Mouse (Mus musculus) MEL (cell line): ENCODE results near the gene Dennd1a. TPM values are rescaled to one million over a fixed set of nuclear protein-coding genes. Genes with fewer than 3 reads are reported as not detected.

Experiments used
- DNase-seq: peaks from one replicate; pipeline ENCODE4 v3.0.0; 2011; ENCODE audit warnings: low read depth, low spot score
- H3K27ac ChIP-seq: 2 replicates; pipeline ENCODE4 v1.5.1; 2012; ENCODE audit warnings: low read depth, mild to moderate bottlenecking, control low read depth, low read length, moderate library complexity; ENCODE audit not compliant: control insufficient read depth
- H3K27me3 ChIP-seq, 2 experiments: fragments of 150-350 bp in 1 of 2; sonication (generic) in 1 of 2; 2 replicates each; pipeline ENCODE4 v1.6.1; 2012; ENCODE audit warnings: low read length in 2 of 2, mild to moderate bottlenecking in 2 of 2, improper control_type of control experiment in 1 of 2, moderate library complexity in 1 of 2; ENCODE audit not compliant: insufficient read depth in 2 of 2, control insufficient read depth in 1 of 2
- H3K36me3 ChIP-seq, 2 experiments: 2 replicates each; pipeline ENCODE4 v1.6.1; 2012 to 2014; ENCODE audit warnings: low read length in 2 of 2, improper control_type of control experiment in 1 of 2, inconsistent platforms in 1 of 2, mild to moderate bottlenecking in 1 of 2; ENCODE audit not compliant: insufficient read depth in 2 of 2, control insufficient read depth in 1 of 2
- H3K4me1 ChIP-seq, 2 experiments: fragments of 150-350 bp in 1 of 2; sonication (generic) in 1 of 2; 2 replicates each; pipeline ENCODE4 v1.6.1; 2012; ENCODE audit warnings: low read length in 2 of 2, improper control_type of control experiment in 1 of 2, mild to moderate bottlenecking in 1 of 2; ENCODE audit not compliant: insufficient read depth in 2 of 2, control insufficient read depth in 1 of 2
- H3K4me3 ChIP-seq, 2 experiments: fragments of 150-350 bp in 1 of 2; sonication (generic) in 1 of 2; 2 replicates each; pipeline ENCODE4 v1.5.1; 2012; ENCODE audit warnings: low read depth in 2 of 2, low read length in 2 of 2, mild to moderate bottlenecking in 2 of 2, moderate library complexity in 2 of 2, control low read depth in 1 of 2, improper control_type of control experiment in 1 of 2; ENCODE audit not compliant: control insufficient read depth in 1 of 2, insufficient read depth in 1 of 2
- H3K79me2 ChIP-seq: 2 replicates; pipeline ENCODE4 v1.6.1; 2012; ENCODE audit warnings: mild to moderate bottlenecking, low read length, moderate library complexity; ENCODE audit not compliant: control insufficient read depth, poor library complexity, insufficient read depth
- H3K9ac ChIP-seq: 2 replicates; pipeline ENCODE4 v1.6.1; 2012; ENCODE audit warnings: low read depth, mild to moderate bottlenecking, control low read depth, low read length, moderate library complexity; ENCODE audit not compliant: control insufficient read depth, poor library complexity, severe bottlenecking
- H3K9me3 ChIP-seq: fragments of 150-350 bp; sonication (generic); replicated peaks from 2 replicates; pipeline ENCODE4 v1.6.1; 2012; ENCODE audit warnings: mild to moderate bottlenecking, low read length, improper control_type of control experiment, moderate library complexity; ENCODE audit not compliant: insufficient read depth
- BHLHE40 ChIP-seq: IDR thresholded peaks from 2 replicates; pipeline ENCODE4 v1.6.1; 2012; ENCODE audit warnings: low read depth, mild to moderate bottlenecking, inconsistent platforms, low read length, improper control_type of control experiment, borderline replicate concordance
- CHD2 ChIP-seq: IDR thresholded peaks from 2 replicates; pipeline ENCODE4 v1.6.1; 2011; ENCODE audit warnings: low read length, improper control_type of control experiment
- E2F4 ChIP-seq: IDR thresholded peaks from 2 replicates; pipeline ENCODE4 v1.6.1; 2011; ENCODE audit warnings: low read depth, low read length, improper control_type of control experiment, borderline replicate concordance
- ELF1 ChIP-seq: IDR thresholded peaks from 2 replicates; pipeline ENCODE4 v1.6.1; 2014; ENCODE audit warnings: low read depth, mild to moderate bottlenecking, inconsistent platforms, low read length, improper control_type of control experiment, moderate library complexity
- EP300 ChIP-seq, 2 experiments: IDR thresholded peaks; 2 replicates each; pipeline ENCODE4 v1.6.1; 2011; ENCODE audit warnings: improper control_type of control experiment in 2 of 2, low read length in 2 of 2, low read depth in 1 of 2, mild to moderate bottlenecking in 1 of 2
- GATA1 ChIP-seq: IDR thresholded peaks from 2 replicates; pipeline ENCODE4 v1.6.1; 2011; ENCODE audit warnings: low read depth, low read length, improper control_type of control experiment
- JUND ChIP-seq: IDR thresholded peaks from 2 replicates; pipeline ENCODE4 v1.6.1; 2011; ENCODE audit warnings: low read depth, mild to moderate bottlenecking, improper control_type of control experiment, low read length
- KAT2A ChIP-seq: conservative IDR thresholded peaks from 2 replicates; pipeline ENCODE4 v1.6.1; 2012; ENCODE audit warnings: low read depth, low read length, improper control_type of control experiment, inconsistent platforms
- MAFK ChIP-seq: IDR thresholded peaks from 2 replicates; pipeline ENCODE4 v1.6.1; 2011; ENCODE audit warnings: low read depth, mild to moderate bottlenecking, low read length, improper control_type of control experiment, borderline replicate concordance
- MAX ChIP-seq: IDR thresholded peaks from 2 replicates; pipeline ENCODE4 v1.6.1; 2011; ENCODE audit warnings: low read length, improper control_type of control experiment
- MAZ ChIP-seq: IDR thresholded peaks from 2 replicates; pipeline ENCODE4 v1.6.1; 2012; ENCODE audit warnings: low read depth, mild to moderate bottlenecking, inconsistent platforms, low read length, improper control_type of control experiment
- MEF2A ChIP-seq: IDR thresholded peaks from 2 replicates; pipeline ENCODE4 v1.6.1; 2014; ENCODE audit warnings: low read depth, mild to moderate bottlenecking, inconsistent platforms, low read length, improper control_type of control experiment; ENCODE audit not compliant: poor library complexity, insufficient replicate concordance, severe bottlenecking; ENCODE audit errors: extremely low read depth
- MXI1 ChIP-seq: IDR thresholded peaks from 2 replicates; pipeline ENCODE4 v1.6.1; 2011; ENCODE audit warnings: mild to moderate bottlenecking, low read depth, low read length, improper control_type of control experiment
- MYB ChIP-seq: IDR thresholded peaks from 2 replicates; pipeline ENCODE4 v1.6.1; 2011; ENCODE audit warnings: mild to moderate bottlenecking, low read depth, low read length, improper control_type of control experiment
- MYC ChIP-seq: IDR thresholded peaks from 2 replicates; pipeline ENCODE4 v1.6.1; 2011; ENCODE audit warnings: low read depth, mild to moderate bottlenecking, low read length, improper control_type of control experiment, moderate library complexity
- POLR2A ChIP-seq, 2 experiments: IDR thresholded peaks; 2 replicates each; pipeline ENCODE4 v1.6.1; 2011 to 2012; ENCODE audit warnings: low read length in 2 of 2, mild to moderate bottlenecking in 2 of 2, control low read depth in 1 of 2, improper control_type of control experiment in 1 of 2, low read depth in 1 of 2, moderate library complexity in 1 of 2; ENCODE audit not compliant: control insufficient read depth in 1 of 2, insufficient read depth in 1 of 2, poor library complexity in 1 of 2
- POLR2AphosphoS2 ChIP-seq: IDR thresholded peaks from 2 replicates; pipeline ENCODE4 v1.6.1; 2011; ENCODE audit warnings: low read length, improper control_type of control experiment
- RCOR1 ChIP-seq: IDR thresholded peaks from 2 replicates; pipeline ENCODE4 v1.6.1; 2012; ENCODE audit warnings: low read depth, mild to moderate bottlenecking, inconsistent platforms, low read length, improper control_type of control experiment
- TAL1 ChIP-seq: IDR thresholded peaks from 2 replicates; pipeline ENCODE4 v1.6.1; 2012; ENCODE audit warnings: mild to moderate bottlenecking, inconsistent platforms, low read length, moderate library complexity, mixed read lengths
- TCF12 ChIP-seq: IDR thresholded peaks from 2 replicates; pipeline ENCODE4 v1.6.1; 2014; ENCODE audit warnings: low read depth, mild to moderate bottlenecking, inconsistent platforms, low read length, improper control_type of control experiment, moderate library complexity
- UBTF ChIP-seq: IDR thresholded peaks from 2 replicates; pipeline ENCODE4 v1.6.1; 2012; ENCODE audit warnings: low read depth, mild to moderate bottlenecking, inconsistent platforms, low read length, improper control_type of control experiment, moderate library complexity, borderline replicate concordance; ENCODE audit not compliant: insufficient read depth
- polyA plus RNA-seq, 2 experiments: library from polyadenylated mRNA; stranded (reverse) in 1 of 2; unstranded in 1 of 2; fragments of >175 nt in 1 of 2; fragments of >200 nt in 1 of 2; gene quantifications; 2 replicates each; pipeline versions ENCODE4 v1.2.1 to v1.2.4; 2012; ENCODE audit warnings: low replicate concordance in 2 of 2, low read depth in 1 of 2; ENCODE audit not compliant: insufficient read length in 2 of 2, insufficient read depth in 1 of 2, missing spikeins in 1 of 2
- total RNA-seq: library from RNA; depleted of rRNA; stranded (reverse); fragments of 300-350 nt; gene quantifications from 2 replicates; pipeline ENCODE4 v1.2.3, GENCODE M21; 2012

Gene Dennd1a
- total and polyA plus RNA-seq, 3 experiments = 5.0 to 21.8 TPM; not detected in 1

GRCm38 (mm10) chr2:37925413-37926132, 361.6 kb downstream of the Dennd1a start (continued):
- no peak for TF ChIP-seq POLR2AphosphoS2
- TF ChIP-seq MXI1 = no peak

- no peak overlapping the region for H3K9ac ChIP-seq
- no peak overlapping the region for H3K4me3 ChIP-seq
- H3K27me3 ChIP-seq = no peaks in the 10 kb centered on the region
- H3K27ac ChIP-seq = no peak overlapping the region
- no peaks in the 10 kb centered on the region for H3K79me2 ChIP-seq
- H3K36me3 ChIP-seq = no peaks in the 10 kb centered on the region
- no peak for DNase-seq
- no peaks in the 10 kb centered on the region for H3K9me3 ChIP-seq
- TF ChIP-seq POLR2A (IDR thresholded peaks at IDR 0.05; ENCODE audit: control insufficient read depth in 1 of 2, insufficient read depth in 1 of 2, low read depth in 1 of 2, low read length in 2 of 2, poor library complexity in 1 of 2) = no peak
- no peak for TF ChIP-seq GATA1
- no peak for TF ChIP-seq TAL1
- TF ChIP-seq MYC = no peak
- TF ChIP-seq MAZ = no peak
- no peak for TF ChIP-seq JUND
- TF ChIP-seq TCF12 = no peak
- TF ChIP-seq KAT2A = no peak
- TF ChIP-seq CHD2 = no peak
- no peak for TF ChIP-seq UBTF
- TF ChIP-seq BHLHE40 = no peak
- TF ChIP-seq ELF1 = no peak
- no peak for TF ChIP-seq E2F4
- TF ChIP-seq MEF2A = no peak
- TF ChIP-seq MYB = no peak
- TF ChIP-seq MAFK = no peak
- no peak for TF ChIP-seq MXI1
- TF ChIP-seq MAX = no peak
- no peak for TF ChIP-seq EP300 (IDR thresholded peaks at IDR 0.05; ENCODE audit: low read depth in 1 of 2, low read length in 2 of 2)
- no peak for TF ChIP-seq RCOR1
- no peaks in the 10 kb centered on the region for H3K4me1 ChIP-seq
Observed at GRCm38 (mm10) chr2:37908721-37909506, 378.3 kb downstream of the Dennd1a start.
